Mouse (Mus musculus): ENCODE measurements around the gene Eif5a. TPM values are rescaled to one million over a fixed set of nuclear protein-coding genes. Genes with fewer than 3 reads are reported as not detected.

Gene Eif5a
- 100 to 1,000 TPM; 498 to 503 TPM for total RNA-seq (2023)

GRCm38 (mm10) chr11:69921114-69922011 is at the start of gene Eif5a:
Eif5a (minus strand) TSS chr11:69921958.

GRCm38 (mm10) chr11:69964650-69965270 is 43.0 kb upstream of the Eif5a start, which contains the start of gene Cldn7:
Cldn7 (plus strand) TSS chr11:69964779.

GRCm38 (mm10) chr11:69948066-69948762 is 26.5 kb upstream of the Eif5a start, which contains the start of gene Slc2a4:
Slc2a4 (minus strand) TSS chr11:69948188.

GRCm38 (mm10) chr11:69935137-69935879 is 13.6 kb upstream of the Eif5a start, which contains the start of gene Ybx2:
Ybx2 (plus strand) TSS chr11:69935796.

GRCm38 (mm10) chr11:69913554-69914371 is 8.0 kb downstream of the Eif5a start, which contains the start of gene Gps2:
Gps2 (plus strand) TSS chr11:69913888.

GRCm38 (mm10) chr11:69900471-69901405 is 21.0 kb downstream of the Eif5a start, which contains the start of the genes 2810408A11Rik and Neurl4:
2810408A11Rik (minus strand) TSS chr11:69900987.
Neurl4 (plus strand) TSS chr11:69901072.

GRCm38 (mm10) chr11:69895291-69895690 is 26.5 kb downstream of the Eif5a start, which contains the start of gene Acap1:
Acap1 (minus strand) TSS chr11:69895539.

GRCm38 (mm10) chr11:69880853-69881603 is 40.7 kb downstream of the Eif5a start, which contains the start of gene Kctd11:
Kctd11 (minus strand) TSS chr11:69881406.

GRCm38 (mm10) chr11:69877878-69878277 is 43.9 kb downstream of the Eif5a start, which contains the start of gene Tmem95:
Tmem95 (minus strand) TSS chr11:69878018.

Other genes starting within 250 kb of the Eif5a start
- gene Eif4a1, start 249.5 kb downstream of the Eif5a start, total RNA-seq (2023), result 100 to 1,000 TPM; 570 to 577 TPM
- gene Senp3, start 239.9 kb downstream of the Eif5a start, total RNA-seq (2023), result 10 to 100 TPM; 66.6 to 83.8 TPM
- gene Tnfsf13, start 236.2 kb downstream of the Eif5a start, total RNA-seq (2023), result 10 to 100 TPM; 12.1 to 17.1 TPM
- 10 to 100 TPM in 1 of 2 experiments, 1 to 10 TPM in 1; 6.9 to 12.4 TPM for gene Tnfsf12, start 226.1 kb downstream of the Eif5a start, total RNA-seq (2023)
- gene Tnfsfm13, start 225.9 kb downstream of the Eif5a start, total RNA-seq (2023), result 1 to 10 TPM; 4.5 to 7.2 TPM
- gene Polr2a, start 163.3 kb downstream of the Eif5a start, total RNA-seq (2023), result 10 to 100 TPM; 81.5 to 86.5 TPM
- gene Slc35g3, start 160.0 kb downstream of the Eif5a start, total RNA-seq (2023), result not detected
- 1 to 10 TPM; 2.8 to 2.9 TPM for gene Zbtb4, start 156.0 kb downstream of the Eif5a start, total RNA-seq (2023)
- 1 to 10 TPM in 1 of 2 experiments, under 1 TPM in 1; 0.86 to 1.8 TPM for gene Chrnb1, start 126.0 kb downstream of the Eif5a start, total RNA-seq (2023)
- under 1 TPM in 1 of 2 experiments, not detected in 1; 0.11 TPM for gene Fgf11, start 120.1 kb downstream of the Eif5a start, total RNA-seq (2023)
- not detected for gene Tmem102, start 116.3 kb downstream of the Eif5a start, total RNA-seq (2023)
- not detected for gene Gm39566, start 106.7 kb downstream of the Eif5a start, total RNA-seq (2023)
- not detected for gene Spem2, start 103.5 kb downstream of the Eif5a start, total RNA-seq (2023)
- not detected for gene Spem1, start 99.8 kb downstream of the Eif5a start, total RNA-seq (2023)
- 1 to 10 TPM; 1.5 to 1.8 TPM for gene Nlgn2, start 84.2 kb downstream of the Eif5a start, total RNA-seq (2023)
- gene Tmem256, start 83.4 kb downstream of the Eif5a start, total RNA-seq (2023), result 100 to 1,000 TPM in 1 of 2 experiments, 10 to 100 TPM in 1; 99.9 to 101 TPM
- gene Plscr3, start 75.6 kb downstream of the Eif5a start, total RNA-seq (2023), result 10 to 100 TPM; 34.4 to 38.0 TPM
- not detected for gene Tnk1, start 63.2 kb downstream of the Eif5a start, total RNA-seq (2023)
- gene Tmem95, start 43.9 kb downstream of the Eif5a start, total RNA-seq (2023), result not detected
- 1 to 10 TPM; 8.4 to 8.8 TPM for gene Kctd11, start 40.6 kb downstream of the Eif5a start, total RNA-seq (2023)
- gene Acap1, start 26.4 kb downstream of the Eif5a start, total RNA-seq (2023), result 100 to 1,000 TPM; 261 to 285 TPM
- 1 to 10 TPM in 1 of 2 experiments, under 1 TPM in 1; 0.95 to 1.9 TPM for gene 2810408A11Rik, start 21.0 kb downstream of the Eif5a start, total RNA-seq (2023)
- gene Neurl4, start 20.9 kb downstream of the Eif5a start, total RNA-seq (2023), result 10 to 100 TPM; 17.9 to 18.5 TPM
- 10 to 100 TPM; 75.4 to 79.7 TPM for gene Gps2, start 8.1 kb downstream of the Eif5a start, total RNA-seq (2023)
- gene Ybx2, start 13.8 kb upstream of the Eif5a start, total RNA-seq (2023), result not detected
- gene Slc2a4, start 26.2 kb upstream of the Eif5a start, total RNA-seq (2023), result under 1 TPM; 0.55 to 0.60 TPM
- gene Cldn7, start 42.8 kb upstream of the Eif5a start, total RNA-seq (2023), result not detected
- 10 to 100 TPM; 65.2 to 68.4 TPM for gene Ctdnep1, start 59.2 kb upstream of the Eif5a start, total RNA-seq (2023)
- gene Elp5, start 60.6 kb upstream of the Eif5a start, total RNA-seq (2023), result 10 to 100 TPM; 25.3 to 27.8 TPM
- gene Gabarap, start 69.2 kb upstream of the Eif5a start, total RNA-seq (2023), result 100 to 1,000 TPM; 537 TPM
- gene Phf23, start 73.8 kb upstream of the Eif5a start, total RNA-seq (2023), result 10 to 100 TPM; 43.3 to 47.1 TPM
- gene Dvl2, start 78.6 kb upstream of the Eif5a start, total RNA-seq (2023), result 10 to 100 TPM; 17.5 to 21.4 TPM
- gene Acadvl, start 93.5 kb upstream of the Eif5a start, total RNA-seq (2023), result 10 to 100 TPM; 34.6 to 40.2 TPM
- 1 to 10 TPM; 5.7 to 6.7 TPM for gene Dlg4, start 95.0 kb upstream of the Eif5a start, total RNA-seq (2023)
- not detected for gene Asgr1, start 132.1 kb upstream of the Eif5a start, total RNA-seq (2023)
- under 1 TPM in 1 of 2 experiments, not detected in 1; 0.42 TPM for gene Asgr2, start 170.7 kb upstream of the Eif5a start, total RNA-seq (2023)
- gene Mgl2, start 208.4 kb upstream of the Eif5a start, total RNA-seq (2023), result 10 to 100 TPM; 11.4 to 12.2 TPM
- 10 to 100 TPM; 13.5 to 18.3 TPM for gene Clec10a, start 234.2 kb upstream of the Eif5a start, total RNA-seq (2023)